Mouse (Mus musculus): ENCODE measurements around the gene Tdrd1.
A peak's percentile ranks its signal among the peaks of the same experiment; 100 is the strongest.
"Not testable (repeated sequence)": the region's sequence is repeated elsewhere in the genome, so short reads cannot be mapped to it uniquely, and the experiment has no call there.

Tdrd1 gene

DNA sequence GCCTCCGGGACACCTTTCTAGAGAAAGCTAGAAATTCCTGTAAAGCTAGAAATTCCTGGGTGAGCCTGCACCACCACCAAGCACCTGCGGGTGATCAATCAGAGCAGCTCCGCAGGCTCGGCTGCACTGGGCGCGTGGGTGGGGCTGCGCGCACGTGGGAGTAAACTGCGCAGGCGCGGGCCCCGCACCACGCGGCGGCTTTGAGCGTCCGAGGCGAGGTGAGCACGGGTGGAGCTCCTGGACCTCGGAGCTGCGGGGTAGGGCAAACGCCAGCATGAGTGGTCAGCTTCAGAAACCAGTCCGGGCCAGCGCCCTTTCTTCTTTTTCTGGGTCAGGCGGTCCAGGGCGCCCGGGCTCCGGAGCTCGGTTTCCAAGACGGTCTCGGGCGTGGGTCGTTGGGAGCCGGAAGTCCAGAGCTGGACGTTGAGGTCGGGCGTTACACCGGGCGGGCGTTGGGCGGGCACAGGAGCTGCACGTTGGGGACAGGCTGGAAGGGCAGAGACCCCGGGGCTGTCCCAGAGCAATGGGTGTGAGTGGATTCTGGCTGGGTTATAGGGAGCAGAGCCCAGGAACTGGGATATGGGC lies at the start of gene Tdrd1:
Gene Tdrd1 (plus strand): TSS at position 163 of the 585 bp plus-strand sequence.
- no peak for DNase-seq

- DNase-seq: peak; percentile 68
These were observed 49.2 kb upstream of the Tdrd1 start for GRCm38 (mm10) chr19:56776719-56777382.

DNA sequence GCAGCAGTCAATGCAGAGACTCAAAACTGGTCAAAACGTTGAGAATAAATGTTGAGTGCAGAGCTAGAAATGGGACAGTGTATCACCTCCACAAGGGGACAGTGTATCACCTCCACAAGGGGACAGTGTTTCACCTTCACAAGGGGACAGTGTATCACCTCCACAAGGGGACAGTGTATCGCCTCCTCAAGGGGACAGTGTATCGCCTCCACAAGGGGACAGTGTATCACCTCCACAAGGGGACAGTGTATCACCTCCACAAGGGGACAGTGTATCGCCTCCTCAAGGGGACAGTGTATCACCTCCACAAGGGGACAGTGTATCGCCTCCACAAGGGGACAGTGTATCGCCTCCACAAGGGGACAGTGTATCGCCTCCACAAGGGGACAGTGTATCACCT lies 47.5 kb upstream of the Tdrd1 start:
- not testable (repeated sequence) for DNase-seq

DNA sequence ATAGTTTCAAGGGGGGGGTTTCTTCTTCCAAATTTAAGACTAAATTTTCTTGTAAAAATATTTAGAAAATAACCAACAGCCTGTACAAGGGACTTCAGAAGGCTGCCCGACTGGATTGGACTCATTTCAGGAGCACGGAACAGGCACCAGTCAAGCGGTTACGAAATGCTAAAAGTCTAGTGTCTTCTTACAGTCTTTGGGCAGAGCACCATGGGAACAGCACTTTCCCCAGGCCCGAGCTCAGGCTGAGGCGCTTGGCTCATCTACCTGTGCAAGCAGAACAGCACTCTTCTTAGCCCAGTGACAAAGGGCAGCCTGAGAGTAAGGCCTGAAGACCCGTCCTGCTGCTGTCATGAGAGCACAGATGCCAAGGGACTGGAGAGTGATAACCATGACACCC lies 38.1 kb upstream of the Tdrd1 start:
- DNase-seq: no peak

DNA sequence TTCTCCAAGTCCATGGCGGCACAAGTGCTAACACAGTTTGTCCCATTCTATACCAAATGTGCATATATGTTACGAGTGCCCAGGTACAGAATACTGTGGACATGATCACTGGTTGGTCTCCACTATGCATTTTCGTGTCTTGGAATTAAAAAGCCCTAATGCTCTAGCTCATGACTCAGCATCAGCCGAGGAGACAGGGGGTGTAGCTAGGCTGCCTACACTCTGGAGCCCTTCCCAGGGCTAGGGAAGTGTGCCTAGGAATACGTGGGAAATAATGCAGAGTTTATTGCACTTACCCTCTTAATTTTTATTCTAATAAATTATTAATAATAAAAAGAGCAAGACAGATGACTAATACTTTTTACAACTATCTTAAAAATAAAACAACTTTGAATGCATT lies 37.1 kb upstream of the Tdrd1 start:
- DNase-seq: no peak

GRCm38 (mm10) chr19:56797376-56797775 lies 28.6 kb upstream of the Tdrd1 start:
- DNase-seq: no peak

DNA sequence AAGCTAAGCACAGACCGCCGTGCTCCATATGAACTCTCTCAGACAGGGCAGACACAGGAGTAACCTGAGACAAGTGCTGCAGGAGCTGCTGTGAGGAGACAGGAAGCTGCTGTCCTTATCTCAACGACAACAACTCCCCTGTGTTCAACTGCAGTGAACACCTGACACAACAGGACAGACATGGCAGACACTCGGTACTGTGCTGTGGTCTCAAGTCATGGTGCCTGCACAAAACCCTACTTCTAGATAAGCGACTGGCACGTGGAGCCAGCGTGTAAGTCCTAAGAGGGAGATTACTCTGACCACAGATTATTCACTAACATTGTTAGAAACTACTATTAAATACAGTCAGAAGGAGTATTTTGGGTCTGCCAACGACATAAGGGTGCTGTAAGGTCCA lies 25.8 kb upstream of the Tdrd1 start:
- DNase-seq: no peak

DNA sequence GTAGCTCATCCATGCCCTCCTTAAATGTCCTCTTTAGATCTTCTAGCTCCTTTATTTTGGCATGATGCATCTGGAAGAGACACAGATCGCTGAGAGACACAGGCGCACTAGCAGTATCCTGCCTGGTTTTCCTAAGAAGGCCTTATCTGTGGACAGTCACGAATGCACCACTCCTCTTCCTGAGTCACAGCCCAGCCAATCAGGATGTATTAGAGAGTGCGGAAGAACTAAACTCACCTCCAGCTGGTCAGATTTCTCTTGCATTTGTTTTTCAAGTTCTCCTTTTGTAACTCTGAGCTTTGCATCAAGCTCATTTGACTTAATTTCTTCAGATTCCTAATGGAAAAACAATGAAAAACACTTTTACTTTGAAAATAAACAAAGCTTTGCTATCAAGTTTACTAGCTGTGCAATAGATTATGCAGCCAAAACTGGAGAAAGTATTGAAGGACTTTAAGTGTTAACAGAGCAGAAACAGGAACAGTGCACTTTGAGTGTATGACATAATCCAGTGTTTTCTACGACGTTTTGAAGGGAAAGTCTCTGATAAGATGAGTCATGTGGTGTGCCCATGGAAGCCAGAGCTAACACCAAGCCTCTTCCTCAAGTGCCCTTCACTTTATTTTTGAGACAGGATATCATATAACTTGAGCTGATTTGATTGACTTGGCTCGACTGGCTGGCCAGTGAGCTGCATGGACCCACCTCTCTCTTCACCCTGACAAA lies 24.9 kb upstream of the Tdrd1 start:
- DNase-seq: no peak

DNA sequence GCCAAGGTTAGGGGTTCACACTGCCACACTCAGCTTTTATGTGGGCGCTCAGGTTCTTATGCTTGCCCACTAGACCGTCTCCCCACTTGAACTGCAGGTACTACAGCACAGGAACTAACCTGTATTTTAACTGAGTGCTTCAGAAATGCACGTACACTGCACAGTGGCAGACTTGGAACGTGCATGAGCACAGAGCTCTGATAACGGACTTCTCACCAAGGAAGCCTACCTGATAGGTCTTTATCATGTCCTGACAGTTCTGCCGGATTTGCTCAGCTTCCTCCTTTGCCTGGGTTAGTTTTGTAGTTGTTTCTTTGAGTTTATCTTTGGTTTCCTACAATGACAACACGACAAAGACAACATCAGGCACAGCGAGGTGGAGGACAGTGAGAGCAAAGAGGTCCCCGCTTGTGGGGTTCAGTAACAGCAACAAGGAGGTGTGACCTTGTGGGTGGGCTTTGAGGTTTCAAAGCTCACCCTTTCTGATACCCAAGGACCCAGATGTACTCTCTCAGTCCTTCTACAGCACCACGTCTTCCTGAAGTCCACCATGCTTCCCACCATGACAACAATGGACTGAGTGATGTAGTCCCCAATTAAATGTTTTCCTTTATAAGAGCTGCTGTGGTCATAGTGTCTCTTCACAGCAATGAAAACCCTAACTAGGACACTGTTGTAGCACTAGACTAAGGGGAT lies 24.2 kb upstream of the Tdrd1 start:
- DNase-seq: no peak

GRCm38 (mm10) chr19:56802352-56802746 lies 23.7 kb upstream of the Tdrd1 start:
- DNase-seq: no peak

DNA sequence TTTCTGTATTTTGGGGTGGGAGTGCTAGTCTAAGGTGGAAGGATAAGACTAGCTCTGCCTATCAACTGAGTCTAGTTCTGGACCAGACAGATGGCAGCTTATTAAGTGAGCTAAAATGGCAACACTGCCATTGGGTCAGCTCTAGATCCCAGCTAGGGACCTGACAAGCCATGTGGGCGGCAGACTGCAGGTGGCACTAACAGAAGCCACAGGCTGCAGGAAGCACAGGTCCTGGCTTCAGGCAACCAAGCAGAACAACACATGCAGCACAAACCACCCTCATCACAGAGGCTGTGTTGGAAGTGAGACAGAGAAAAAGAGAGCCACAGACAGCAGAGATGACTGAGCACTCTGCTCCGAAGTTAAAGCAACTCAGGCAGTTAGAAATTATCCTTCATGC lies 20.6 kb upstream of the Tdrd1 start:
- no peak for DNase-seq

DNA sequence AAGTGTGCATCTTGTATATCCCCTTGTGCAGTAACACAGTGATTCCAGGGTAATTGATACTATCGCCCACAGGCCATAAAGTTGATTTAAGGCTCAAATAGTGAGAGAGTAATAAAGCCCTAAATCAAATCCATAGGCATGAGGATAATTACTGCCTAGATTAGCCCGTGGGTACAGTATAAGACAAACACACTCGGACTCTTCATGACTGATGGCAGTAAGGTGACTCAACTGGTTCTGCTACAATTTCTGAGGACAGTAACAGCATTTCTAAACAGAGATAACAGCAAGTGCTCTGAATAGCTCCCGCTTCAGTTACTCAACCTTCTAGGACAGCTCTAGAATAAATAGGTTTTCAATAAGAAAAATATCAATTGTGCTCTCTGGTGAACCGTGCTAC lies 18.9 kb upstream of the Tdrd1 start:
- no peak for DNase-seq

GRCm38 (mm10) chr19:56808771-56809170 lies 17.2 kb upstream of the Tdrd1 start:
- DNase-seq: no peak

DNA sequence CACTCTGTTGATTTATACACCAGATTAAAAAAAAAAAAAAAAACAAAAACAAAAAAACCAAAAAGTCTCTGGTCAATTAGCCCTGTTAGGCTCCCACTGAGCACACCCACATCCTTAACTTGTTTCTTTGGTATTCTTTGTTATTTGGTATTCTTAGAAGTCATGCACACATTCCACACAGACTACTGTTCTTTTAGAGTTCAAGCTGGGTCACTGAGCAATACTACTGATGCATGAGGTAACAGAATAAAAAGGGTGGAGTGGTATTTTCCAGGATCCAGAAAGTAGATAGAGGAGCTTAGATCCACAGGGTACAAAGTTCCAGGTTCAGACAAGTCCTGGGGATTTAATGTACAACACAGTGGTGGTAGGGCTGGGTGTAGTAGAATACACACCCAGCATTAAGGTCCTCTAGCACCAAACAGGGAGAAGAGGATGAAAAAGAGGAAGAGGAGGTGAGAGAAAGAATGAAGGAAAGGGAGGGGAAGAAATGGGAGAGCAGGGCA lies 15.3 kb upstream of the Tdrd1 start:
- no peak for DNase-seq

GRCm38 (mm10) chr19:56811590-56811989 lies 14.4 kb upstream of the Tdrd1 start:
- peak; percentile 74 for DNase-seq

DNA sequence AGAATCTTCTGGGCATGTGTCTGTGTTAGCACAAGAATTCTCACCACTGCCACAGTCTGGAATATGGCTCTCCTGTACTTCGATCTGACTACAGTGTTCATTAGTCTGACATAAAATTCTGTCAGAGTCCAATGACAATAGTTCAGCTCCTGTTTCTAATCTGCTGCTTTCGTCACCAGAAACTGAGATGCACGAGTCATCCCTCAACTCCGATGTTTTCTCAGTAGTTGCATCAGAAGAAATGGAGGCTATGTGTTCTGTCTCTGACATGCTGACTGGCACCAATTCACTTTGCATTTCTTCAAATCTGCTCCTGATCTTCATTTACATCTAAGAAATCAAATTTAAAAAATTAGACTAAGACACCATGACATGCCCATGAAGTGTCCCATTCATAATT lies 12.6 kb upstream of the Tdrd1 start:
- no peak for DNase-seq

DNA sequence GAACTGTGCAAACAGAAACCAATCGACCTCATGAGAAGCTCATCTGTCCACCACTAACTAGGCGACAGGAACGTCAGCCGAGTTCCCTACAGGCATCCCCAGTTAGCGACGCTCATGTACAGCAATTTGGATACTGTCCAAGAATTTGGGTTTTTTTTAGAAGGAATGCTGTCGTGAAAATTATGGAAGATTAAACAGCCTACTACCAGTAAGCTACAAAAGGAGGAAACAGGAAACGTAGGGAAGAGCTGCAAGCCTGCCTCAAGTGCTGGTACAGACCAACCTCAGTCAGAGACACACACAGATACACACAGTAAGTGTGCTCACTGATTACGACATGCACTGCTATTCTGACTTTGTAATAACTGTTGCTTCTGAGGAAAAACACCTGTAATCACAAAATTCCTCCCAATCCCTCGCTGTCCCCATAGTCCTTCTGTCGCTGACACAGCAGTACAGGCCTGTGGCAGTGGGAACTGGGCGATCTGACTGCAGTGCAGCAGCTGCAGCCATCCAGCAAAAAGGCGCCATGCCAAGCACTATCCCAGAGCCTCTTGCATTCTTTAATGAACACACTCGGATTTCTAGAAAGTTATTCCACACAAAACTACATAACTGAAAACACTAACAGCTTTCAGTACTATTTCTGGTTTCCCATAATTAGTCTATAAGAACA lies 8.0 kb upstream of the Tdrd1 start:
- peak; percentile 56 for DNase-seq

- no peak for DNase-seq
These were observed 4.8 kb upstream of the Tdrd1 start for GRCm38 (mm10) chr19:56821040-56821797.

GRCm38 (mm10) chr19:56821798-56822447 lies 4.1 kb upstream of the Tdrd1 start, which contains the start of gene Ccdc186:
Gene Ccdc186, minus strand, starts transcription at chr19:56822190.
- DNase-seq: peak; percentile 98

DNA sequence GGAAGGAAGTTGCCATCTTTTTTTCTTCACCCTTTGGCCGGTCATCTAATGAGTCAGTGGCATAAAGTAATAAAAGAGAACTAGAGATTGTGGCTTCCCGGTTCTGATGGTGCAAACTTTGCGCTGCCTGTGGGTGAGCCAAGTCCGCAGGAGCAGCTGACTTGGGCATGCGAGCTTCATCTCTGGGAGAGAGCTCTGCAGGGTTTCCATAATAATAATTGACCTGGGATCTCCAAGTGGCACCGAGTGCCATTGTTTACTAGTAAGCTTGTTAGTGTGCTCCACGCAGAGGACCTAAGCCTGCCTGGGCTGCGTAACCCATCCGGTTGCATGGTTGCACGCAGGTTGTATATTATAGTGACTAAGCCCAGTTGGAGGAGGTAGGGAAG lies 3.6 kb upstream of the Tdrd1 start:
- no peak for DNase-seq

DNA sequence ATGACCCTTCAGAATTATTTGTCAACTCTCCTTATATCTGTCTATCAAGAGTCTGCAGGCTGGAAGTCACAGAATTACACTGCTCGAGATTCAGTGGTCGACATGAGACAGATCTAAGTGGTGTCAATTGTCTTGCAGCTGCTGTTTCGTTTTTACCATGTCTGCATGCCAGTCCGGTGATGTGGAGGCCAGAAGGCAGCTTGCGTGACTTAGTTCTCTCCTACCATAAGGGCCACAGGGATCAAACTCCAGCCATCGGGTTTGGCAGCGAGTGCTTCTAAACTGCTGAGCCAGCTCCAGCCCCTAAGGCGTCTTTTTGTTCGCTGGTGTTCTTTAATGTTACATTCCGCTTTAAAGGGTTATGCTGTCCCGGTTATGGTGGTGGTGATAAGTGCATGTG lies 2.3 kb downstream of the Tdrd1 start:
- peak; percentile 38 for DNase-seq
